Mouse (Mus musculus) G1E (cell line): ENCODE measurements around the gene Osbp.

Experiments
- CTCF ChIP-seq: IDR thresholded peaks from 2 replicates; pipeline ENCODE4 v1.5.1; 2012; ENCODE audit warnings: low read depth, low read length, inconsistent platforms, mixed read lengths
- GATA1 ChIP-seq: IDR thresholded peaks from 2 replicates; pipeline ENCODE4 v1.6.1; 2012; ENCODE audit warnings: borderline replicate concordance, low read length, inconsistent platforms, mixed read lengths
- GATA2 ChIP-seq: IDR thresholded peaks from 2 replicates; pipeline ENCODE4 v1.6.1; 2012; ENCODE audit warnings: low read depth, low read length, inconsistent platforms, borderline replicate concordance
- POLR2AphosphoS5 ChIP-seq: IDR thresholded peaks from 2 replicates; pipeline ENCODE4 v1.6.1; 2012; ENCODE audit warnings: low read depth, low read length, inconsistent platforms; ENCODE audit not compliant: insufficient replicate concordance
- TAL1 ChIP-seq: conservative IDR thresholded peaks from 2 replicates; pipeline ENCODE4 v1.6.1; 2012; ENCODE audit warnings: low read depth, low read length, inconsistent platforms, mixed read lengths

DNA sequence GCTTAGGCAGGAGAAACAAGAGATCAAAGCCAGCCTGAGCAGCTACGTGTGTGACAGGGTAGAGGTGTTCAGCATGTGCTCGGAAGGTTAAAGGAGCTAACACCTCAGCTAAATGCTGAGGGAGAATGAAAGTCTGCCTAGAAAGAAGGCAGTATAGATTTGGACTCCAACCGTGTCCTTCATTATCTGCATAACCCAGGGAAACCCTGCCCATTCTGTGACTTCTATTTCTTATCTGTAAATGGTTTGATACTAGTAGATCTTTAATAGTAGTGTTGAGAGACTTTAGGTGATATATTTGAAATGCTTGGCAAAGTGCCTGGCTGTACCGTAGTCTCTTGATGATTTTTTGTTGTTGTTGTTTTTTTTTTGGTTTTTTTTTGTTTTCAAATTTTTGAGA, 9.9 kb downstream of the Osbp start:
- TF ChIP-seq GATA1 (no peak), GATA2 (no peak), CTCF (no peak), TAL1 (no peak), POLR2AphosphoS5 (no peak)
